Mouse (Mus musculus): Measurements from ENCODE around the gene Rps17. TPM values are rescaled to one million over a fixed set of nuclear protein-coding genes. Genes with fewer than 3 reads are reported as not detected.

Gene Rps17
- polyA plus RNA-seq, 1 experiment from 2014 or later, result 1,515 TPM

DNA sequence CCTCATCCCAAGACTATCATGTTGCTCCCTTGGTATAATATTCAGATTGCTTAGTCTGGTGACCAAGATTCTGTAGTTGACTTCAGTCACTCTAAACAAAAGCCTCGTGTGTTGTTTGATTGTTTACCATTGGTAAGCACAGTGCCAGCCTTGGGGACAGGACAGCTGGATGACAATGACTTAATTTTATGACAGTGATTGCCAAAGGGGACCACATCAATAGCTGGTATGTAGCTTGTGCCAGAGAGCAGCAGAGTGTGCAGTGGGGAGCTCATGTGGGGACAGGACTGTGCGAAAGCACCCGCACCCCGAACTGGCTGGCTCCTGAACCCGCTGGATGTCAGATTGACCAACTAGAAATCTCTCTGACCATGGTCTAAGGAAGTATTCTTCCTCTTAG lies 40.4 kb downstream of the Rps17 start:
- Histone ChIP-seq H3K27me3 (ENCODE audit: control insufficient read depth, insufficient read depth, low read length) (no peaks in the 10 kb centered on the region), H3K27ac (ENCODE audit: low read length) (no peak overlapping the region), H3K4me2 (replicated peaks; ENCODE audit: low read depth, low read length) (no peak overlapping the region), H3K4me3 (ENCODE audit: low read depth, low read length) (no peak overlapping the region), H3K4me1 (ENCODE audit: control insufficient read depth, insufficient read depth, low read length) (no peaks in the 10 kb centered on the region), H3K9ac (replicated peaks; ENCODE audit: low read depth, low read length) (no peak overlapping the region), H3K9me3 (ENCODE audit: control insufficient read depth, low read depth, low read length) (no peaks in the 10 kb centered on the region), H3K36me3 (ENCODE audit: control insufficient read depth, insufficient read depth, low read length) (no peaks in the 10 kb centered on the region)
- WGBS, result 86% methylated on average over 5 of the region's 5 CpGs
- no peak for ATAC-seq (ENCODE audit: insufficient number of reproducible peaks, insufficient read depth, low FRiP score, low read depth)

GRCm38 (mm10) chr7:81304100-81304499 lies 41.0 kb downstream of the Rps17 start:
- Histone ChIP-seq H3K9ac (replicated peaks; ENCODE audit: low read depth, low read length) (no peak overlapping the region), H3K4me2 (replicated peaks; ENCODE audit: low read depth, low read length) (no peak overlapping the region)
- 68% methylated on average over 5 of the region's 5 CpGs for WGBS

DNA sequence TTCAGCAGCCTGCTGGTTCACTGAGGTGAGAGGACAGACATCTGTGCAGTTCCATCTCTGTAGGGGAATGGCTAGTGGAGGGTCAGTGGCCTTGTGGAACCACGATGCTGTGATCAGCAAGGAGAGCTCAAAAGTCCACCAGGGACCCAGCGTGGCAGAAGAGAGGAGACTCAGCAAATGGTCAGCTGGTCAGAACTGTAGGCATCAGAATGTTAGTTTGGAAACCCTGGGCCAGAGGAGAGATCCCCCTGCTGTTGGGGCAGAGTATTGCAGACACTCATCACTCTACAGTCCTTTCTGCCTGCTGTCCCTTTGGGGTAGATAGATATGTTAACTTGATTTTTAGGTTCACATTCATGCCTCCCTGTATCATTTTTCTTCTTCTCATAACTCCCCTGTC lies 41.4 kb downstream of the Rps17 start:
- Histone ChIP-seq H3K36me3 (ENCODE audit: control insufficient read depth, insufficient read depth, low read length) (no peaks in the 10 kb centered on the region), H3K9me3 (ENCODE audit: control insufficient read depth, low read depth, low read length) (no peaks in the 10 kb centered on the region), H3K4me1 (ENCODE audit: control insufficient read depth, insufficient read depth, low read length) (no peaks in the 10 kb centered on the region), H3K9ac (replicated peaks; ENCODE audit: low read depth, low read length) (no peak overlapping the region), H3K27me3 (ENCODE audit: control insufficient read depth, insufficient read depth, low read length) (no peaks in the 10 kb centered on the region), H3K4me3 (ENCODE audit: low read depth, low read length) (no peak overlapping the region), H3K4me2 (replicated peaks; ENCODE audit: low read depth, low read length) (no peak overlapping the region), H3K27ac (ENCODE audit: low read length) (no peak overlapping the region)
- WGBS, result 88% methylated on average over 2 of the region's 2 CpGs
- no peak for ATAC-seq (ENCODE audit: insufficient number of reproducible peaks, insufficient read depth, low FRiP score, low read depth)

More at GRCm38 (mm10) chr7:81304100-81304499, 41.0 kb downstream of the Rps17 start:
- Histone ChIP-seq H3K4me1 (ENCODE audit: control insufficient read depth, insufficient read depth, low read length) (no peaks in the 10 kb centered on the region), H3K36me3 (ENCODE audit: control insufficient read depth, insufficient read depth, low read length) (no peaks in the 10 kb centered on the region), H3K27ac (ENCODE audit: low read length) (no peak overlapping the region), H3K4me3 (ENCODE audit: low read depth, low read length) (no peak overlapping the region), H3K9me3 (ENCODE audit: control insufficient read depth, low read depth, low read length) (no peaks in the 10 kb centered on the region), H3K27me3 (ENCODE audit: control insufficient read depth, insufficient read depth, low read length) (no peaks in the 10 kb centered on the region)
- no peak for ATAC-seq (ENCODE audit: insufficient number of reproducible peaks, insufficient read depth, low FRiP score, low read depth)

DNA sequence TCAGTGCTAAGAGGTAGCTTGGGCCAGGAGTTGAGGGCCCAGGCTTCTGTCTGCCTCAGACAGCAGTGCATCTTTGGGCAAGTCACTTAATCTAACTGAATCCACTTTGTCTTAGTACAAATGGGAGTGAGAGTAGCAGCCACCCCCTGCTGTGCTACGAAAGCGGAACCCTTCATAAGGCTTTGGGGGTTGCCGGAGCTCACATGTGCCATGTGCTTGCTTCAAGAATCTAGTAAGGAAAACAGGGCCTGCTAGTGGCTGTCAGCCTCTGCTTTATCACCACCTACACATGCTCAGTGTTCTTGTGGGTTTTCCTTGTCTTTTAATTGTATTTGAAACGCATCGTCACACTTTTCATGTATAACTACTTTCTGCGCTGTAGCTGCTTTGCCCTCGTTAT lies 43.7 kb downstream of the Rps17 start:
- ATAC-seq (ENCODE audit: insufficient number of reproducible peaks, insufficient read depth, low FRiP score, low read depth), result no peak
- no peak overlapping the region for H3K9ac ChIP-seq (replicated peaks; ENCODE audit: low read depth, low read length)
- no peaks in the 10 kb centered on the region for H3K36me3 ChIP-seq (ENCODE audit: control insufficient read depth, insufficient read depth, low read length)

GRCm38 (mm10) chr7:81298206-81298605 lies 46.8 kb downstream of the Rps17 start:
- Histone ChIP-seq H3K4me1 (ENCODE audit: control insufficient read depth, insufficient read depth, low read length) (no peaks in the 10 kb centered on the region), H3K36me3 (ENCODE audit: control insufficient read depth, insufficient read depth, low read length) (no peaks in the 10 kb centered on the region), H3K27ac (ENCODE audit: low read length) (no peak overlapping the region), H3K27me3 (ENCODE audit: control insufficient read depth, insufficient read depth, low read length) (no peaks in the 10 kb centered on the region), H3K4me3 (ENCODE audit: low read depth, low read length) (no peak overlapping the region), H3K9ac (replicated peaks; ENCODE audit: low read depth, low read length) (no peak overlapping the region), H3K9me3 (ENCODE audit: control insufficient read depth, low read depth, low read length) (no peaks in the 10 kb centered on the region), H3K4me2 (replicated peaks; ENCODE audit: low read depth, low read length) (no peak overlapping the region)
- 28% methylated on average over 6 of the region's 6 CpGs for WGBS
- no peak for ATAC-seq (ENCODE audit: insufficient number of reproducible peaks, insufficient read depth, low FRiP score, low read depth)

More for the DNA sequence above, 43.7 kb downstream of the Rps17 start:
- 78% methylated on average over 7 of the region's 7 CpGs for WGBS
- no peak overlapping the region for H3K4me2 ChIP-seq (replicated peaks; ENCODE audit: low read depth, low read length)
- no peak overlapping the region for H3K4me3 ChIP-seq (ENCODE audit: low read depth, low read length)
- no peaks in the 10 kb centered on the region for H3K4me1 ChIP-seq (ENCODE audit: control insufficient read depth, insufficient read depth, low read length)
- no peak overlapping the region for H3K27ac ChIP-seq (ENCODE audit: low read length)
- H3K27me3 ChIP-seq (ENCODE audit: control insufficient read depth, insufficient read depth, low read length), result no peaks in the 10 kb centered on the region
- H3K9me3 ChIP-seq (ENCODE audit: control insufficient read depth, low read depth, low read length), result no peaks in the 10 kb centered on the region

DNA sequence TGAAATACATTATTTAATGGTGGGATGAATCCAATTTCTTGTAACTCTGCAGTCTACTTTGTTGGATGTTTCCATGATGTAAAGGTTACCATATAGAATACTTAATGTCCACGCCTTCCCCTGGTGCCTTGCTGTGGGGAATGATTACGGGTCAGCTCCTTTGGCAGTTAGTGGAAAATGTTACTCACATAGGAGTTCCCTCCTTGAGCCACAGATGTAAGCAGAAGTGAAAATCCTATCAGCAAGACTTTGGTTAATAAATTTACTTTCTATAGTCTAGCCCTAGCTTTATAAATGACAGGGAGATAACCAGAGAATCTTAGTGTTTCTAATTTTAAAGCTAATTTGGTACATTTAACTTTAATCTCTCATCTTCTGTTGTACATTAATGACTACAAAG lies 49.9 kb downstream of the Rps17 start:
- 90% methylated on average over 2 of the region's 2 CpGs for WGBS
- H3K27ac ChIP-seq (ENCODE audit: low read length), result no peak overlapping the region
- H3K9ac ChIP-seq (replicated peaks; ENCODE audit: low read depth, low read length), result no peak overlapping the region

More for the DNA sequence above, 49.9 kb downstream of the Rps17 start:
- H3K4me2 ChIP-seq (replicated peaks; ENCODE audit: low read depth, low read length), result no peak overlapping the region
- H3K4me3 ChIP-seq (ENCODE audit: low read depth, low read length), result no peak overlapping the region
- H3K4me1 ChIP-seq (ENCODE audit: control insufficient read depth, insufficient read depth, low read length), result no peaks in the 10 kb centered on the region
- H3K9me3 ChIP-seq (ENCODE audit: control insufficient read depth, low read depth, low read length), result no peaks in the 10 kb centered on the region
- H3K27me3 ChIP-seq (ENCODE audit: control insufficient read depth, insufficient read depth, low read length), result no peaks in the 10 kb centered on the region
- H3K36me3 ChIP-seq (ENCODE audit: control insufficient read depth, insufficient read depth, low read length), result no peaks in the 10 kb centered on the region
- ATAC-seq (ENCODE audit: insufficient number of reproducible peaks, insufficient read depth, low FRiP score, low read depth), result no peak

Other genes with a start within 250 kb of the Rps17 start
- gene Slc28a1, start 230.5 kb downstream of the Rps17 start, polyA plus RNA-seq (2014; fragmentation: Nextera tagmentation; extraction: Ambion mirVana), result not detected in 2 replicates
- 4.2 and 4.4 TPM in 2 replicates for gene Pde8a, start 131.7 kb downstream of the Rps17 start, polyA plus RNA-seq (2014; fragmentation: Nextera tagmentation; extraction: Ambion mirVana)
- 0.91 and 1.4 TPM in 2 replicates for gene Cpeb1, start 110.2 kb upstream of the Rps17 start, polyA plus RNA-seq (2014; fragmentation: Nextera tagmentation; extraction: Ambion mirVana)
- gene Ap3b2, start 148.7 kb upstream of the Rps17 start, polyA plus RNA-seq (2014; fragmentation: Nextera tagmentation; extraction: Ambion mirVana), result 5.5 and 5.6 TPM in 2 replicates
- not detected in 2 replicates for gene BC048679, start 153.0 kb upstream of the Rps17 start, polyA plus RNA-seq (2014; fragmentation: Nextera tagmentation; extraction: Ambion mirVana)
- 0.13 and 0.17 TPM in 2 replicates for gene Fsd2, start 221.7 kb upstream of the Rps17 start, polyA plus RNA-seq (2014; fragmentation: Nextera tagmentation; extraction: Ambion mirVana)
- gene Whamm, start 226.0 kb upstream of the Rps17 start, polyA plus RNA-seq (2014; fragmentation: Nextera tagmentation; extraction: Ambion mirVana), result 5.0 and 7.3 TPM in 2 replicates

All from stomach, embryonic 14.5 days (tissue).